Mouse (Mus musculus) lung, embryonic 14.5 days (tissue): ENCODE results near the gene Shisa7. TPM values are rescaled to one million over a fixed set of nuclear protein-coding genes. Genes with fewer than 3 reads are reported as not detected.

Source experiments
- ATAC-seq: fragments of 200-750 bp; cut with Nextera tagmentation; 2 replicates; pipeline ENCODE4 v1.8.0; 2017; ENCODE audit warnings: mild to moderate bottlenecking, moderate TSS enrichment, moderate library complexity; ENCODE audit not compliant: insufficient read depth
- DNase-seq: peaks from one replicate; pipeline ENCODE4 v3.0.0-alpha.2; 2015
- H3K27ac ChIP-seq: fragments of 300-500 bp; sonication (generic); 2 replicates; pipeline ENCODE4 v1.5.1; 2014; ENCODE audit warnings: low read depth, mild to moderate bottlenecking, moderate library complexity
- H3K27me3 ChIP-seq: fragments of 300-500 bp; sonication (generic); 2 replicates; pipeline ENCODE4 v1.6.1; 2014; ENCODE audit warnings: low read length, control low read depth; ENCODE audit not compliant: insufficient read depth
- H3K36me3 ChIP-seq: fragments of 300-500 bp; sonication (generic); 2 replicates; pipeline ENCODE4 v1.6.1; 2014; ENCODE audit warnings: control low read depth; ENCODE audit not compliant: insufficient read depth
- H3K4me1 ChIP-seq: fragments of 300-500 bp; sonication (generic); 2 replicates; pipeline ENCODE4 v1.6.1; 2014; ENCODE audit warnings: antibody characterized with exemption, control low read depth; ENCODE audit not compliant: insufficient read depth
- H3K4me2 ChIP-seq: fragments of 300-500 bp; sonication (generic); 2 replicates; pipeline ENCODE4 v1.6.1; 2014; ENCODE audit warnings: mild to moderate bottlenecking
- H3K4me3 ChIP-seq: fragments of 300-500 bp; sonication (generic); 2 replicates; pipeline ENCODE4 v1.5.1; 2014; ENCODE audit warnings: low read depth, low read length
- H3K9ac ChIP-seq: fragments of 300-500 bp; sonication (generic); 2 replicates; pipeline ENCODE4 v1.6.1; 2014
- H3K9me3 ChIP-seq: fragments of 300-500 bp; sonication (generic); 2 replicates; pipeline ENCODE4 v1.6.1; 2016; ENCODE audit warnings: low read depth, low read length, control low read depth
- CTCF ChIP-seq: IDR thresholded peaks from 2 replicates; pipeline ENCODE4 v1.5.1; 2016; ENCODE audit warnings: antibody characterized with exemption, low read depth
- WGBS: fragments of 180-500 bp; shearing (Covaris S2); extraction: QIAGEN DNeasy Blood & Tissue Kit; methylation state at CpG from one replicate; pipeline ENCODE4 v1.1.7; 2014; 5-methylcytosine and 5-hydroxymethylcytosine counted together
- polyA plus RNA-seq: library from polyadenylated mRNA; unstranded; fragments of >200 nt; fragmentation: Nextera tagmentation; extraction: Ambion mirVana; gene quantifications from 2 replicates; pipeline ENCODE4 v1.2.1, GENCODE M21; 2014

The Shisa7 gene
- polyA plus RNA-seq, 1 experiment from 2014 or later = 1.1 TPM

DNA sequence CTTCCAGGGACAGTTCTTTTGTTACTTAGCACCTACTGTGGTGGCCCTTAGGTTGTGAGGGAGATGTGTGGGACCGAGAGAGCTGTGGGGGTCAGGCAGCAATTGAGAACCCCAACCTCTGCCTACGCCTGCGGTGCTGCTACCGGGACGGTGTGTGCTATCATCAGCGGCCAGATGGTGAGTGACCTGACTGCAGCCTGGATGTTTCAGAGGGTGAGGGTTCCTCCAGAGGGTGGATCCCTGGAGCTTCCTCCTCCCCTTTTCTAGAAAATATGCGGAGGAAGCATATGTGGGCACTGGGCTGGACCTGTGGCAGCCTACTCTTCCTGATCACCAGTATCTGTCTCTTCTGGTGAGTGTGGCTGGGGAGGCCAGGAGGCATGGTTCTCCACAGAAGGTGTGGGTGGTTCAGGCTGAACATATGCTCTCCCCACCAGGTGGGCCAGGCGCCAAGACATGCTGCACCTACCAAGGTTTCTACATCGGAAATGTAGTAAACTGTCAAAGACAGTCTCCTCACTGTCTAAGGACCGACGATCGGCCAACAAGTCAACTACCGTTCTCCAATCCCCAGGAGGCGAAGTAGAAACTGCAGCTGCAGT, 60.7 kb downstream of the Shisa7 start:
- Histone ChIP-seq H3K4me1 (peaks cover 8% of the 10 kb centered on the region; the same call in 1 of the 2 replicates), H3K4me2 (no peak overlapping the region), H3K9me3 (no peaks in the 10 kb centered on the region), H3K9ac (no peak overlapping the region), H3K27me3 (peaks cover 4% of the 10 kb centered on the region; the same call in 1 of the 2 replicates), H3K4me3 (no peak overlapping the region), H3K36me3 (no peaks in the 10 kb centered on the region), H3K27ac (no peak overlapping the region)
- ATAC-seq (no peak), DNase-seq (no peak)
- WGBS = 71% methylated on average over 14 of the region's 14 CpGs
- no peak for TF ChIP-seq CTCF

DNA sequence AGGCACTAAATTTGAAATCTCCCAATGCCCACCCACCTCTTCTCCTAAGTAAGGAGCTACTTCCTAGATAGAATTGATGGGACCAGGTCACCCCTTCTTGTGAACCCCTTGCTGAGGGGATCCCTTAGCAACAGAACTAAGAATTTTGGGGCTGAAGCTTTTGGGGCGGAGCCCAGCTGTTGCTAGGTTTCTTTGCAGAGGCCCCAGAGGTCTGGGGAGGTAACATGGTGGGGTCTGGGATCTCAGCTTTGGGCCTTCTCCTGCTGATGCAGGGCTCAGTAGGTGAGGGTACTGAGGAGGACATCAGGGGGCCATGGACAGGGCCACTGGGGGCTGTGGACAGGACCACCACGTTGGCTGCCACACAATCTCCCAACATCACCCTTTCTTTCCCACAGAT, 61.7 kb downstream of the Shisa7 start, which contains the start of the genes Il11 and Tmem190:
Il11 (minus strand) TSS at position 101 of the 400 bp plus-strand sequence.
Tmem190 (plus strand) TSS at position 179 of the 400 bp plus-strand sequence.
- Histone ChIP-seq H3K4me3 (no peak within 1 kb of the TSS), H3K27ac (no peak within 1 kb of the TSS), H3K9ac (no peak within 1 kb of the TSS), H3K36me3 (no peaks in the 10 kb centered on the region), H3K4me1 (peaks cover 3% of the 10 kb centered on the region; the same call in 1 of the 2 replicates), H3K4me2 (no peak within 1 kb of the TSS), H3K9me3 (no peaks in the 10 kb centered on the region), H3K27me3 (peaks cover 14% of the 10 kb centered on the region)
- 66% methylated on average over 2 of the region's 2 CpGs for WGBS
- no peak for DNase-seq
- no peak for TF ChIP-seq CTCF
- ATAC-seq = no peak

DNA sequence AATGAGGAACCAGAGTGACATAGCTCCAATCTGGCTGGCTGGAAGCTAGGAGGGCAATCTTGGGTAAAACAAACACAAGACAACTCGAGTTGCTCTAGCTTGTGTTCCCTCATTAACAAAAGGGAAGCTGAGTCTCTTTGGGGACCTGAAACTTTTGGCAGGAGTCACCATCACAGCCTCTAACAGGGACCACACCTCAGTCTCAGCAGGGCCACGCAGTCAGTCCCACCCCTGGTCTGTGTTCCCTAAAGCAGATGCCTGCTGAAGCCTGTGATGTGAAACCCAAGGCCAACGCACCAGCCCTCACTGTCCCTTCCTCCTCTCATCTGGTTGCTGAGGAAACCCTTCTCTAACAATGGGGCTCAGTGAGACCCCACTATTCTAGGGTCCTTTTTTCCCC, 62.4 kb downstream of the Shisa7 start:
- Histone ChIP-seq H3K4me3 (no peak overlapping the region), H3K4me2 (no peak overlapping the region), H3K9me3 (no peaks in the 10 kb centered on the region), H3K36me3 (no peaks in the 10 kb centered on the region), H3K27ac (no peak overlapping the region), H3K4me1 (peaks cover 3% of the 10 kb centered on the region; the same call in 1 of the 2 replicates), H3K9ac (no peak overlapping the region), H3K27me3 (peaks cover 20% of the 10 kb centered on the region)
- TF ChIP-seq CTCF = no peak
- no peak for DNase-seq
- ATAC-seq = no peak
- 38% methylated on average over 3 of the region's 3 CpGs for WGBS

DNA sequence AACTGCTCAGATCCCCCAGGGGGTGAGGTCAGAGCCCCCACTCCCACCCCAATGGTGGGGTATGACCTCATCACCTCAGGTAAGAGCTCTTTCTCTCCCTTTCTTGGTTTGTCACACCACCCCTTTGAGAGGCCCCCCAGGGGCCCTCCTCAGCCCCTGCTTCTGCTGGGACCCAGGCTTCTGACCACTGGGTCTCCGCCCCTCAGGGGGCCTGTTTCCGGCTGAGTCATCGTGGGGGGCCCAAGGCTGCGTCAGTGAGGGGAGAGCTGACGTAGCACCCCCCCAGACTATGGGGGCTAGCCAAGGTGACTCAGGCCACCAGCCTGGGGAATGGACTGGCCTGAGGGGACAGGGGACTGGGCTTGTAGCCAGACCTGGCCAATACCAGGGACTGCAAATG, 64.6 kb downstream of the Shisa7 start:
- DNase-seq = no peak
- H3K9ac ChIP-seq = no peak overlapping the region
- no peak overlapping the region for H3K4me2 ChIP-seq
- ATAC-seq = no peak
- H3K4me1 ChIP-seq = peaks cover 3% of the 10 kb centered on the region; the same call in 1 of the 2 replicates
- H3K4me3 ChIP-seq = no peak overlapping the region
- TF ChIP-seq CTCF = no peak
- WGBS = 31% methylated on average over 5 of the region's 5 CpGs
- no peak overlapping the region for H3K27ac ChIP-seq
- no peaks in the 10 kb centered on the region for H3K36me3 ChIP-seq
- H3K27me3 ChIP-seq = peaks cover 34% of the 10 kb centered on the region
- H3K9me3 ChIP-seq = no peaks in the 10 kb centered on the region

DNA sequence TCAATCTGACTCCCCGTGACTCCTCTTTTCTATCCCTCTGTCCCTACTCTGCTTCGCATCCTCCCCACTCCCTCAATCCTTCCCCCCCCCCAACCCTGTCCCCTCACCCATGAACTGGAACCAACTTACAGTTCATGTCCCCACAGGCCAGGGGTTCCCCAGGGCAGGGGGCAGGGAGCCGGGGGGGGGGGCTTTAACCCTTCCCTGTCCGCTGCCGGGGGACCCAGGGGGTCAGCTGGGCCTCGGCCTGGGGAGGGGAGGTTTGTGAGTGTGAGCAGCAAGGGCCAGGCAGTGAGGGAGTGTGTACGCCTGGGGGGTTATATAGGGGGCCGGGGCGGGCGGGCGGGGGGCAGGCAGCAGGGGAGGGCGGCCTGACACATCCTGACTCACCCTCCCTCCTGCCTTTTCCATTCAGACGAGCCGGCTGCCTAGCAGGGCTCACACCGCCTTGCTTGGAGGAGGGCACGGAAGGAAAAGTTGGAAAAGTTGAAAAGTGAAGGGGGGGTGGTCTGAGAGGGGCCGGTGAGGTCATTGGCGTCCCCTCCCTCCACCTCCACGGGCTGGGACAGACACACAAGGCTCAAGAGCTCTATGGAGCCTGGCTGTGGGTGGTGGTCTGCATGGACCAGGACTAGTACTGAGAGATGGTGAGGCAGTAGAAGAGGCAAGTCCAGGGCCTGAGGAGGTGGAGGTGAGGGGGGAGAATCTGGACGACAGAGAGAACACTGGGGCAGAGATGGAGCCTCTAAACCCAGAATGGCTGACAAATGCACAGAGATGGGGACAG, 66.5 kb downstream of the Shisa7 start:
- no peak for TF ChIP-seq CTCF
- Histone ChIP-seq H3K27me3 (peaks cover 34% of the 10 kb centered on the region), H3K27ac (no peak overlapping the region), H3K9ac (no peak overlapping the region), H3K4me1 (peaks cover 3% of the 10 kb centered on the region; the same call in 1 of the 2 replicates), H3K4me2 (no peak overlapping the region), H3K36me3 (no peaks in the 10 kb centered on the region), H3K9me3 (no peaks in the 10 kb centered on the region), H3K4me3 (no peak overlapping the region)
- ATAC-seq (no peak), DNase-seq (no peak)
- WGBS = 8% methylated on average over 20 of the region's 20 CpGs

DNA sequence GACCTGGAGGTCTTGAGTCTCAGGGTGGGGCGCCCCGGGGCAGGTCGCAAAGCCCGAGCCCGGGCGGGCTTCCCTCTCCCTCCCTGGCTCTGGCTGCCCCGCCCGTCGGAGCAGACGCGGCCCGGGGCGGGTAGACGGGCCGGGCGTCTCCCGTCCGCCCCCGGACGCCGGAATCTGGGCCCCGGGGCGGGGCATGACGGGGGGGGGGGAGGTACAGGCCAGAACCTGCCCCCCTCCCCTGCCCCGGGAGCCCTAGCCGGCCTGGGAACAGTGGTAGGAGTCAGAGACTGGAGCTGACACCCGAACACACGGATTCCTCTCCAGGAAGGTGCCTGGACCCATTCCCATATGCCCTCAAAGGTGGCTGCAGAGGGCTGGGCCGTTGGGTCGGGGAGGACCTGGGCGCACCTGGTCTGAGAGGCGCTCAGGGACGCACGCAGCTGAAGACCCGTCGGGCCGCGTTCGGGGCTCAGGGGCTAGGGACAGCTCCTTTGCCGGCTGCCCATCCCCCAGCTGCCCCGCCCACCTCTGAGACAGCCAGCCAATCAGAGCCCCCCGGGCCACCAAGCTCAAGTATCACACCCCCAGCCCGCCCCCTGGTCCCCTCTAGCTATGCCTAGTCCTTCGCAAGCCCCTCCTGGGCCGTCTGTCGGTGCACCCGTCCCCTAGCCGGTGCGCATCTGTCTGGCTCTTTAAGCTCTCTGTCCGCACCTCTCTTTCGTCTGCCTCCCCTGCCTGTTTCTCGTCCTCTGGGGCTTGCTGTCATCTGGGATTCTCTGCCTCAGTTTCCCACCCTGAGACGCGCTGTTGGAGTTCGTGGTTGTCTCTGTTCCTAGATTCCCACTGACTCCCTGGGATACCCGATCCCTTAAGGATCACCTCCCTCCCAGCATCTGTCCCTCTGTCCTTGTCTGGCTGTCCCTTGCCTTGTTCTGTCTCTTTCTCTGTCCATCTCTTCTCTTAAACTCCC, 67.3 kb downstream of the Shisa7 start:
- H3K9me3 ChIP-seq = no peaks in the 10 kb centered on the region
- TF ChIP-seq CTCF = no peak
- H3K36me3 ChIP-seq = no peaks in the 10 kb centered on the region
- H3K4me2 ChIP-seq = peak overlapping the region; percentile 57
- peaks cover 3% of the 10 kb centered on the region; the same call in 1 of the 2 replicates for H3K4me1 ChIP-seq
- ATAC-seq (peak; percentile 76), DNase-seq (peak; percentile 68)
- 2% methylated on average over 47 of the region's 56 CpGs for WGBS
- peak overlapping the region; percentile 33 for H3K4me3 ChIP-seq
- H3K27ac ChIP-seq = no peak overlapping the region
- H3K9ac ChIP-seq = peak overlapping the region; percentile 23
- peaks cover 34% of the 10 kb centered on the region for H3K27me3 ChIP-seq
